Mouse (Mus musculus) megakaryocyte-erythroid progenitor cell, adult 5-6 weeks (primary cell): ENCODE measurements at regions not wholly inside any gene's neighbourhood (a gene's known extent, or its start where the extent isn't known, plus 50 kb on each side); places are given as distances from the start of the nearest gene placed in this dataset.

Source experiments
- ATAC-seq: replicated peaks from 2 replicates; pipeline ENCODE4 v1.8.0; 2016; ENCODE audit warnings: mild to moderate bottlenecking, inconsistent platforms; ENCODE audit not compliant: severe bottlenecking, poor library complexity, low FRiP score, low TSS enrichment

DNA sequence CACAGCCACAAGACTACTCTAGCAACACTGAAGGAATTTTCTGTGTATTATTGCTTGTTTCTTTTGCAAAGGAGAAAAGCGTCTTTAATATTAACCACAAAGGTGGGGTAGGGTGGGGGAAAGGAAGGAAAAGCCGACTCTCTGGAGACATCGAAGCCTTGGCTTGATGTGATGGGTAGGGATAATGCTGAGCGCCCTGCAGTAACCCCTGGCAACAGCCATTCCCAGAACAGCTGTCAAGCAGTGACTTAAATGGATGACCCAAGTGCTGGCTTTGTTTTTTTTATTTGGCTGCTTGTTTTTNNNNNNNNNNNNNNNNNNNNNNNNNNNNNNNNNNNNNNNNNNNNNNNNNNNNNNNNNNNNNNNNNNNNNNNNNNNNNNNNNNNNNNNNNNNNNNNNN is 51.6 kb upstream of the Klf7 start:
- no peak for ATAC-seq

- no peak for ATAC-seq
Observed at GRCm38 (mm10) chr1:64172122-64172521, 50.0 kb upstream of the Klf7 start.
